Mouse (Mus musculus) heart, embryonic 13.5 days (tissue): ENCODE measurements around the gene Ptpre. TPM values are rescaled to one million over a fixed set of nuclear protein-coding genes. Genes with fewer than 3 reads are reported as not detected.

Source experiments
- ATAC-seq: fragments of 200-750 bp; cut with Nextera tagmentation; 2 replicates; pipeline ENCODE4 v1.8.0; 2017; ENCODE audit warnings: moderate TSS enrichment; ENCODE audit not compliant: insufficient number of reproducible peaks, low FRiP score, low TSS enrichment; ENCODE audit errors: extremely low read depth
- H3K27ac ChIP-seq: fragments of 300-500 bp; sonication (generic); replicated peaks from 2 replicates; pipeline ENCODE4 v1.5.1; 2015; ENCODE audit warnings: moderate library complexity, mild to moderate bottlenecking, inconsistent platforms
- H3K27me3 ChIP-seq: fragments of 300-500 bp; sonication (generic); replicated peaks from 2 replicates; pipeline ENCODE4 v1.6.1; 2015; ENCODE audit warnings: mild to moderate bottlenecking, inconsistent platforms
- H3K36me3 ChIP-seq: fragments of 300-500 bp; sonication (generic); 2 replicates; pipeline ENCODE4 v1.6.1; 2015; ENCODE audit warnings: mild to moderate bottlenecking, inconsistent platforms
- H3K4me1 ChIP-seq: fragments of 300-500 bp; sonication (generic); 2 replicates; pipeline ENCODE4 v1.6.1; 2015; ENCODE audit warnings: inconsistent platforms
- H3K4me2 ChIP-seq: fragments of 300-500 bp; sonication (generic); 2 replicates; pipeline ENCODE4 v1.6.1; 2015; ENCODE audit warnings: inconsistent platforms, mild to moderate bottlenecking, moderate library complexity
- H3K4me3 ChIP-seq: fragments of 300-500 bp; sonication (generic); 2 replicates; pipeline ENCODE4 v1.5.1; 2015; ENCODE audit warnings: moderate library complexity, mild to moderate bottlenecking, inconsistent platforms
- H3K9ac ChIP-seq: fragments of 300-500 bp; sonication (generic); 2 replicates; pipeline ENCODE4 v1.6.1; 2015; ENCODE audit warnings: inconsistent platforms, mild to moderate bottlenecking, moderate library complexity
- H3K9me3 ChIP-seq: fragments of 300-500 bp; sonication (generic); 2 replicates; pipeline ENCODE4 v1.6.1; 2016; ENCODE audit warnings: inconsistent platforms
- WGBS: fragments of 180-500 bp; shearing (Covaris S2); methylation state at CpG from one replicate; pipeline ENCODE4 v1.1.7; 2015; ENCODE audit warnings: mixed read lengths; 5-methylcytosine and 5-hydroxymethylcytosine counted together
- polyA plus RNA-seq: library from polyadenylated mRNA; unstranded; fragments of >200 nt; fragmentation: Nextera tagmentation; extraction: Ambion mirVana; gene quantifications from 2 replicates; pipeline ENCODE4 v1.2.1, GENCODE M21; 2015

Ptpre gene
- polyA plus RNA-seq, 1 experiment from 2014 or later: 3.1 TPM

DNA sequence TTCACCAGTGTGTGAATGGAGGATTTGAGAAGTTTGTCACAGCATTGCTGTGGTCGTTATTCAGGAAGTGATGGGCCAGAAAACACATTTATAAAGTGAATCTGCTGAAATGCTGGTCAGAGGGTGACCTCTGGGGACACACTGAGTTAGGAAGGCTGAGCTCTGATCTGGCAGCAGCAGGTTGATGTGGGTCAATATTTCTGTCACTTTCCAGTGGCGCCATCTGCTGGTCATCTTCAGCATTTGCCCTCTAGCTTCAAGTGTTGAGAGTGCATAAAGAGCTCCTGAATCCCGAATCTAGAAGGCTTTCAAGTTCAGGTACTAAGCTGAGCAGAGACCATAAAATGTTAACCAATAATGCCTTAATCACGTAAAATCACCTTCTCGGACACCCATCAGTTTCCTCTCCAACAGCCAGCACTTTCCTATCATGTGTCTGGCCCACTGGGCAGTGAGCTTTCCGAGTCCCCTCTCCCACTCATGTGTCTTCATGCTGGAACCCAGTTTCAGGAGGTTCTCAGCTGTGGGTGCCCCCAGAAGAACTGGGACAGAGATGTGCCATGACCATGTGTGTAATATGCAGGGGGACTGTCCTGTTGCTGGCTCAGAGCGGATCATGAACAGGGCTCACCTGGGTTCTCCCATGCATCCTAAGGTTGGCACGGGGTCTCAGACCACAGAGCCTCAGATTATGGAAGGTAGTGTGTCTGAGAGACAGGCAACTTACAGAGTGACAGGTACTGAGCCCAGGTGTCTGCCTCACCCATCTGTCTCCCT lies 94.7 kb downstream of the Ptpre start:
- H3K4me3 ChIP-seq: no peak overlapping the region
- H3K36me3 ChIP-seq: no peaks in the 10 kb centered on the region
- H3K27ac ChIP-seq: no peak overlapping the region
- H3K4me1 ChIP-seq: no peaks in the 10 kb centered on the region
- no peaks in the 10 kb centered on the region for H3K9me3 ChIP-seq
- no peak for ATAC-seq
- WGBS: 46% methylated on average over 8 of the region's 8 CpGs
- peaks cover 39% of the 10 kb centered on the region for H3K27me3 ChIP-seq
- no peak overlapping the region for H3K9ac ChIP-seq
- no peak overlapping the region for H3K4me2 ChIP-seq

DNA sequence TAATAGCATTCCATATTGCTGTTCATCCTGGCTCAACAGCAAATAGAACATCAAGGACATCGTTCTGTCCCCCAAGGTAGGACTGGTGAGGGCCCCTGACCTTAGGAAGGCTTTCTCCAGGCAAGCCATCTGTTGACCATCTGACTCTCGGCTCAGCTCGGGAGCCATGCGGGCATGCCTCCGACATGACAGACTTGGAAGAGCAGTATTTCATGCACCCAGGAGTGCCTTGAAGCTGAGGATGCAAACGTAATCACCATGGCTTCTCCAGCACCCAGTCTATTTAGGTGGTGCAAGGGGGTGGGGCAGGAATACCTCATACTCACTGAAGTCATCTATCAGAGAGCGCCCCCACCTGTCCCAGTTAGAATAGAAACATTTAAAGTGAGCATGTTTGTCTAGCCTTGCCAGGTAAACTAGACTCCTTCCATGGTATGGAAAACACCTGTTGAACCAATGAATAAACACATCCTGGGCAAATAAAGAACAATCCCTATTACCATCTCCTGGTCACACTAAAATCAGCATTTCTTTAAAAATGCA lies 95.5 kb downstream of the Ptpre start:
- Histone ChIP-seq H3K4me3 (no peak overlapping the region), H3K9ac (no peak overlapping the region), H3K27me3 (peaks cover 38% of the 10 kb centered on the region), H3K27ac (no peak overlapping the region), H3K9me3 (no peaks in the 10 kb centered on the region), H3K4me1 (no peaks in the 10 kb centered on the region), H3K4me2 (no peak overlapping the region), H3K36me3 (no peaks in the 10 kb centered on the region)
- ATAC-seq: no peak
- 74% methylated on average over 7 of the region's 7 CpGs for WGBS

DNA sequence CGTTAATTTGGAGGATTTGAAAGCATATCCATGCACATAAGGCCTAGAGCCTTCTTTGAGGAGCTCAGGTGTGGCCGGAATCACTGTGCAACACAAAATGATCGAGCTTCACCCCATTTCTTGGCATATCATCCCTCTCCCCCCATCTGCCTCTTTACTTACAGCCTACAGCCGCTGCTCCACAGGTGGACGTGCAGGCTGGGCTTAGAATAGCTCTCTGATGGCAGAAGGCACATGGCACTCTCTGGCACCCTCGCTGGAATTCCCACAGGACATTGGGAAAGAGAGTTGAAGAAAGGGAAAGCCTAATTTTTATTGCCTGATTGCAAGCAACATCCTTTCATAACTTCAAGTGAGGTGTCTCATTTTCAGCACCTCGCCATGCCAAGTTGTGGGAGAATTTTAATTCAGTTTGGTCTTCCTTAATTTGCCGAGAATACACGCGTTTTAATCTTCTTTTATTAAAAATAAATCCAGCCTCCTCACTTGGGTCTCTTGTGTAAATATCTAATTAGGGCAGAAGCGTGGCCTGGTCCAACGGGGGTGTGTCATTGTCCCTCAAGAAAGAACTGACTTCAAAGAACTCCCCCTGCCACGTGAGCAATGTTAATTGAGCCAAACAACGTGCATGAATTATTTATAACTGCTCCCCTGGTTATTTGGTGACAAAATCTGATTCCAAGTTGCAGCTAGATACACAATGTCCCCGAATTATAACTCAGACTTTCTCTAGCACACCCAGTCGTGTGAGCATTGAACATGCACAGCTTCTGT lies 97.8 kb downstream of the Ptpre start:
- peaks cover 43% of the 10 kb centered on the region for H3K27me3 ChIP-seq
- H3K4me2 ChIP-seq: no peak overlapping the region
- H3K4me1 ChIP-seq: no peaks in the 10 kb centered on the region
- no peak overlapping the region for H3K4me3 ChIP-seq
- H3K27ac ChIP-seq: no peak overlapping the region
- no peaks in the 10 kb centered on the region for H3K36me3 ChIP-seq
- 68% methylated on average over 16 of the region's 16 CpGs for WGBS
- ATAC-seq: no peak
- H3K9ac ChIP-seq: no peak overlapping the region
- no peaks in the 10 kb centered on the region for H3K9me3 ChIP-seq

DNA sequence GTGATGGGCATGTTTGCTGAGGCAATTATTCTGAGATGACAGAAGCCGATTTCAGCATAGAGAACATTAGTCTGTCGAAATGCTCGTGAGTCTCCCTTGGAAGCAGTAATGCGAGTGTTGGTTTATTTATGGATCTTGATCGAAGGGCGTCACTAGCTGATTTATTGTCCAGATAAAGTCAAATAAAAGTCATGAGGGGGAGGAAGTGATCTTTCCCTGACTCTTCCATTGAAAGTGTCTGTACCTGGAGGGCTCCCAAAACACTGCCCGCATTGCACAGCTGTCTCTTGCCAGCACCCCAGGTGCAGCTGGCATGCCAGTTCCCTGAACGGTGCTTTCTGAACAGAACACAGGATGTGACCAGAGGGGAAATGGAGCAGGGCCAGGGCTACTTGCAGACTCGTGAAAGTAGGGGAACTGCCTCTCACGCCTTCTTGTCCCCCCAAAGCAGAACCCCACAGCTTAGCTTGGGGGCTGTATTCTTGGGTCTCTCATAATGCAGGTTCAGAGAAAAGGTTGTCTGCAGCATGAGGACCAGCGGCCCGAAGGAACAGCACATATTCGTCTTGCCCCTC lies 100.2 kb downstream of the Ptpre start:
- no peak for ATAC-seq
- no peaks in the 10 kb centered on the region for H3K4me1 ChIP-seq
- H3K9ac ChIP-seq: no peak overlapping the region
- H3K27ac ChIP-seq: no peak overlapping the region
- no peaks in the 10 kb centered on the region for H3K36me3 ChIP-seq
- H3K4me3 ChIP-seq: no peak overlapping the region
- WGBS: 73% methylated on average over 13 of the region's 13 CpGs
- no peaks in the 10 kb centered on the region for H3K9me3 ChIP-seq
- peaks cover 40% of the 10 kb centered on the region for H3K27me3 ChIP-seq
- no peak overlapping the region for H3K4me2 ChIP-seq

DNA sequence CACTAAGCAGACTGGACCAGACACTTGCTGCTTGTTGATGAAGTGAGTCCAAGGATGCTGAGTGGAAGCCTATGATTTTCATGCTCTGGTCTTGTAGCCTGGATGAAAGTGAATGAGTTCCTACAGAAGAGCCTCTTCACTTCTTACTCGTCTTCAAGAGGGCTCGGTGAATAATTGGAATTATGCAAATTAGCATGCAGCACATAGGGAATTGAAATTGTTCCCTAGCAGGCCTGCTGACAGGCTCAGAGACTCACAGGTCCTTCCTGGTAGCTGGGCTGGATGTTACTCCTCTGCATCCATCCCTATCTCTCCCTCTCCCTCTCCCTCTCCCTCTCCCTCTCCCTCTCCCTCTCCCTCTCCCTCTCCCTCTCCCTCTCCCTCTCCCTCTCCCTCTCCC lies 102.1 kb downstream of the Ptpre start:
- Histone ChIP-seq H3K9ac (no peak overlapping the region), H3K4me1 (no peaks in the 10 kb centered on the region), H3K36me3 (no peaks in the 10 kb centered on the region), H3K4me2 (no peak overlapping the region), H3K4me3 (no peak overlapping the region), H3K9me3 (no peaks in the 10 kb centered on the region), H3K27me3 (peaks cover 23% of the 10 kb centered on the region), H3K27ac (no peak overlapping the region)
- WGBS: 56% methylated on average over 2 of the region's 2 CpGs
- ATAC-seq: no peak

DNA sequence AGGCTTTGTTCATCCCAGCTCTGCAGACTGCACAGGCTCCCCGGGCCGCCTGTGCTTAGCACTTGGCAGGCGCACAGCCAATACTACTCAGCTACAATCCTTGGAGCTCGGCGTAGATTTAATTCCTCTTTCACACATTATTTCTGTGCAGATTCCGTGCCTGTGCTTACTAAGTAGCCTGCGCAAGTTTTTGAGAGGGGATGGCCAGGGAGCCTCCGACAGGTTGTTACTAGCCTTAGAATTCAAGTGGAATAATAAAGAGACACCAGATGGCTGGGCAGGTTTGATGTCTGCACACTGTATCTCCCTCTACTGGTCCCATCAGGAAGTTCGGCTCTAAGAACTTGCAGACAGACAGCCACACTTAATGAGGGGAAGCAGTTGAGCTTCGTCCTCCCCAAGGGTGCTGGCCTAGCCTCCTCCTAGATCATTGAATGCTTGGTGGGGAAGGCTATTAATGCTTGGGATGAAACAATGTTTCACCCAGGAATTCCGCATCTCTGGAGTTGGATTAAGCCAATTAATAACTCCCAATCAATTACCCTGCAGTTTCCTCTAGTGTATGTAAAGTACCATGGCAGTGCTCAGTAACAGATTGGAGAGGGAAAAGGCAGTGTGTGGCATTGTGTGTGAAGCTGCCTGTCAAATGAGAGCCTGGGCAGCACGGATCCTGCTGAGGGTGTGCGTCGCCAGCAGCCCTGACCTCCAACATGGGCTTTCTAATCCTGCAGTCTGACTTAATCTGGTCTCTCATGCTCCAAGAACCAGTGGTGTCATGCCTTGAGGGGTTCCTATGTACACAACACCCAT lies 104.6 kb downstream of the Ptpre start:
- no peak for ATAC-seq
- no peaks in the 10 kb centered on the region for H3K4me1 ChIP-seq
- no peak overlapping the region for H3K4me2 ChIP-seq
- H3K27me3 ChIP-seq: peaks cover 17% of the 10 kb centered on the region
- H3K9me3 ChIP-seq: no peaks in the 10 kb centered on the region
- no peak overlapping the region for H3K4me3 ChIP-seq
- no peak overlapping the region for H3K27ac ChIP-seq
- H3K36me3 ChIP-seq: no peaks in the 10 kb centered on the region
- WGBS: 58% methylated on average over 14 of the region's 14 CpGs
- no peak overlapping the region for H3K9ac ChIP-seq

DNA sequence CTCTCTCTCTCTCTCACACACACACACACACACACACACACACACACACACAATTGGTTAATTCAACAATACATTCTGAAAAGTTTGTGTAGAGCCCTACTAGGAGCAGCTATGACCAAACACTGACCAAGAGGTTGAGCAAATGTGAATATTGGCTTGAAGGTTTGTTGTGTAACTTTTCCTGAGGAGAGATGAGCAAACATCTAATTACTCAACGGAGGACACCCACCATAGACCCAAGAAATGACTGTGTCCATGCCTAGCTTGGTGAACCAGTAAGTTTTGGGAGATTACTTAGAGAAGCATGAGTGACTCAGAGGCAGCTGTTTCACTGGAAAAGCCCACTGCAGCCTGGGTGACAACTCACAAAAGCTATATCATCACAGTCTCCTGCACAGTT lies 107.2 kb downstream of the Ptpre start:
- Histone ChIP-seq H3K4me3 (no peak overlapping the region), H3K4me1 (no peaks in the 10 kb centered on the region), H3K9ac (no peak overlapping the region), H3K36me3 (no peaks in the 10 kb centered on the region), H3K27me3 (peaks cover 2% of the 10 kb centered on the region; the same call in 1 of the 2 replicates), H3K9me3 (no peaks in the 10 kb centered on the region), H3K4me2 (no peak overlapping the region), H3K27ac (no peak overlapping the region)
- no peak for ATAC-seq
- WGBS: 79% methylated on average over 1 of the region's 1 CpGs

DNA sequence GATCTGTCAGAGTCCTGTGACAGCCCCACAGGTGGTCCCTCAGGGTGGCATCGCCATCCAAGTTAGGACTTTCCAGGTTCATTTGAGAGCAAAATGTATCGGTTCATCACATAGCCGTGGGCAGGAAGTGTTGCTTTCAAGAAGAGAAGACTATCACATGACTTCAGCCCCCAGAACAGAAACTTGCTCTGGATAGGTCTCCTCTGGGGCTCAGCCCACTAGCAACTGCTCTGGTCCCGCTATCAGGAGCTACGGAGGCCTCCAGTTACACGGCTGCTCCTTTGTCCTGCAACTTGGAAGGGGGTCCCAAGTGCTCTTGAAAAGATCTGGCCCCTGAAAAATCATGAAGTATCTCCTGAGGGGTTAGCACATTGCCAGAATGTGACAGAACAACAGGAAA lies 109.7 kb downstream of the Ptpre start:
- no peaks in the 10 kb centered on the region for H3K36me3 ChIP-seq
- no peak for ATAC-seq
- H3K27ac ChIP-seq: no peak overlapping the region
- whole genome bisulfite sequencing: 69% methylated on average over 6 of the region's 6 CpGs
- no peaks in the 10 kb centered on the region for H3K4me1 ChIP-seq
- no peaks in the 10 kb centered on the region for H3K27me3 ChIP-seq
- no peaks in the 10 kb centered on the region for H3K9me3 ChIP-seq
- H3K9ac ChIP-seq: no peak overlapping the region
- no peak overlapping the region for H3K4me2 ChIP-seq
- no peak overlapping the region for H3K4me3 ChIP-seq

DNA sequence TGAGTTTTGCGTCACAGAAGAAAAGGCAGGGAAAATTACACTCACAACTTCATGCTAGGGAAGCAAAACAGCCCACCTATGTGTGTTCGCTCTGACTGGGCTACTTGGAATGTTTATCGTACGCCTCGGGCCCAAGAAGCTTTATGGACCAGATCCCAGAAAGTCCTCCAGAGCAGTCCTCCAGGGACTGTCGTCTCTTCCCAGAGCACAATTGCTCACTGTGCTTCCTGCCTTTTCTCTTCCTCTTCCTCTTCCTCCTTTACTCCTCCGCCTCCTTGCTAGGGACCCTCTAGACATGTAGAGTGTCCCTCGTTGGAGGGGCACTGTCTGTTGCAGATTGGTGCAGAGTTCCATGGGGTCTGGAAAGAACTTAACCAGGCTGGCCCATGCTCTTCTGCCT lies 111.5 kb downstream of the Ptpre start:
- Histone ChIP-seq H3K9me3 (no peaks in the 10 kb centered on the region), H3K27ac (no peak overlapping the region), H3K4me2 (no peak overlapping the region), H3K4me3 (no peak overlapping the region), H3K36me3 (no peaks in the 10 kb centered on the region), H3K9ac (no peak overlapping the region), H3K4me1 (peaks cover 6% of the 10 kb centered on the region; the same call in 1 of the 2 replicates), H3K27me3 (no peaks in the 10 kb centered on the region)
- 75% methylated on average over 8 of the region's 8 CpGs for WGBS
- no peak for ATAC-seq

DNA sequence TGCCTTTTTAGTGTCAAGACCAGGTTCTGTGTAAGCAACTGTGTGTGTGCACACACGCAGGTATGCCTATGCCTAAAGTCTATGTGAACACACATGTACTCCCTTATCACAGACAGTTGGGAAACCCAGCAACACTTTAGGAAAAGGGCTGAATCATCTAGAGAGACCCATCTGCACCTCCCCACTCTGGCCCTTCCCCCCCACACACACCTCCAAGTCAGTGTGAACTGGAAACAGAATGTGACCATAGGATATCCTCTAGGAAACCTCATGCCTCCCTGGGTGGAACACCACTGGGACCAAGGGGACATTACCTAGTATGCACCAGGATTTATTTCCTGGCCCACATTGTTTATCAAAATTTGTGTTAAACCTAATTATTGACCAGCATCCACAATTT lies 112.0 kb downstream of the Ptpre start:
- H3K9ac ChIP-seq: no peak overlapping the region
- no peak overlapping the region for H3K27ac ChIP-seq
- H3K4me2 ChIP-seq: no peak overlapping the region
- WGBS: 80% methylated on average over 1 of the region's 1 CpGs
- no peak for ATAC-seq
- H3K4me3 ChIP-seq: no peak overlapping the region
- no peaks in the 10 kb centered on the region for H3K9me3 ChIP-seq
- peaks cover 6% of the 10 kb centered on the region; the same call in 1 of the 2 replicates for H3K4me1 ChIP-seq
- H3K27me3 ChIP-seq: 0 out of 2 replicates have a peak, but pooled peaks cover 2% of the 10 kb centered on the region
- H3K36me3 ChIP-seq: no peaks in the 10 kb centered on the region

DNA sequence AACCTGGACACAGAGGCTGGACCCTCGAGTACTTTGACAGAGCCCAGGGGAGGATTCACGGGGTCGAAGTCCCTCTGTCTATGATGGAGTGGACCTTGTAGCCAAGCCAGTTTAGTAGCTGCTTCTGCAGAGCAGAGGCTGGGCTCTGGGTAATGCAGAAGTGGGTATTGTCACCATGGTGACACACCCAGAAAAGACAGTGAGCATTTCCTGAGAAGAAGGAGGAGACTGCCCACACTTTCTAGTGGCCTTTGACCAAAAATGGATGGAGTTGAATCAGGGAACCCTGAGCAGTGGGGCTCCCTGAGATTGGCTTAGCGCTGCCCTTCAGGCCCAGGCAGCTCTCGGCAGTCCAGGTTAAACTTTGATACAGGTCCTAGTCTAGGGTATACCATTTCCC lies 112.8 kb downstream of the Ptpre start:
- Histone ChIP-seq H3K4me3 (no peak overlapping the region), H3K4me2 (no peak overlapping the region), H3K27ac (no peak overlapping the region), H3K27me3 (peaks cover 3% of the 10 kb centered on the region; the same call in 1 of the 2 replicates), H3K4me1 (peaks cover 6% of the 10 kb centered on the region; the same call in 1 of the 2 replicates), H3K9ac (no peak overlapping the region), H3K36me3 (no peaks in the 10 kb centered on the region), H3K9me3 (no peaks in the 10 kb centered on the region)
- no peak for ATAC-seq
- WGBS: 72% methylated on average over 5 of the region's 5 CpGs
